Mouse (Mus musculus) testis, adult 2 months (tissue): ENCODE measurements around the gene Trpm1.

Experiments
- CTCF ChIP-seq: fragments of 200-500 bp; IDR thresholded peaks from 2 replicates; pipeline ENCODE4 v1.5.1; 2012; ENCODE audit warnings: low read depth, mild to moderate bottlenecking, inconsistent platforms, low read length, moderate library complexity; ENCODE audit not compliant: control insufficient read depth, insufficient read depth, insufficient replicate concordance
- POLR2A ChIP-seq: fragments of 200-500 bp; IDR thresholded peaks from 2 replicates; pipeline ENCODE4 v1.6.1; 2012; ENCODE audit warnings: low read depth, mild to moderate bottlenecking, inconsistent platforms, low read length, moderate library complexity; ENCODE audit not compliant: control insufficient read depth

- TF ChIP-seq CTCF, result no peak
- TF ChIP-seq POLR2A, result no peak
Observed at GRCm38 (mm10) chr7:64290431-64290830, 136.8 kb downstream of the Trpm1 start.
